Mouse (Mus musculus): ENCODE measurements around the gene Cdiptos. TPM values are rescaled to one million over a fixed set of nuclear protein-coding genes. Genes with fewer than 3 reads are reported as not detected.

The Cdiptos gene
- total and polyA plus RNA-seq, 3 experiments, result 0.47 to 0.97 TPM; not detected in 1

DNA sequence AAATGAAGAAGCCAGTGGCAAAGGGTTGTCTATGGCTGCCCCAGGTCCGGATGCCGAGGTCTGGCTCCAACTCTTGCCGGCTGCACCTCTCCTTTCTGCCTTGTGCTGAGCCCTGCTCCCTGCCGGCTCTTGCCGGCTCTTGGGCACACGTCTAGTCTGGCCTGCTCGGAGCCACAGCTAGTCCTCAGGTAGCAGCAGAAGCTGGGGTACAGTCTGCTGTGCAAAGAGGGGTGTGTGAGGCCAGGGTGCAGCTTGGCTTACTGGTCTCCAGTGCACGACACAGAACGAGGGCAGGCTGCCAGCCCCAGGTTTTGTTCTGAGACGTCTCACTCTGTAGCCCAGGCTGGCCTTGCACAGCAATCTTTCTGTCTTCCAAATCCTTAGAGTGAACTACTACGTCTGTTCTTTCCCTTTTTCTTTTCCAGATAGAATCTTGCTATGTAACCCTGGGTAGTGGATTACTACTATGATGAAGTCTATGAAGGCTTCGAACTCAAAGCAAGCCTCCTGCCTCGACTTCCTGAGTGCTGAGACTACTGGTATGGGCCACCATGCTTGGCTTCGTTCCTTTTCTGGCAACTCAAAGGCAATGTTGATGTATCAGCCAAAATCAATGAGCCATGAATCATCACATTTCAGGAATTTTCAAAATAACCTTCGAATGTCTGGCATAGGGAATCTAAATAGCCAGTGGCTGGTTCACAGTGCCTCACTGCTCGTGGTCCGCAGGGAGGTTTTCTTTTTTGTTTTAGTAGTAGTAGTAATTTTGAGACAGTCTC, 33.6 kb upstream of the Cdiptos start:
- H3K4me3 ChIP-seq (replicated peaks in 1 of 3; ENCODE audit: low read depth in 2 of 3, low read length in 2 of 3, poor library complexity in 1 of 3), result no peak overlapping the region
- H3K4me2 ChIP-seq (ENCODE audit: insufficient read depth, low read depth, poor library complexity, severe bottlenecking), result no peak overlapping the region
- TF ChIP-seq JUN (IDR thresholded peaks at IDR 0.05; ENCODE audit: insufficient read depth, low read depth, low read length), result no peak
- no peak for TF ChIP-seq IRF4 (IDR thresholded peaks at IDR 0.05; ENCODE audit: low read depth, low read length)
- no peak for TF ChIP-seq MYC (IDR thresholded peaks at IDR 0.05; ENCODE audit: low read depth, low read length)
- TF ChIP-seq TBP (conservative IDR thresholded peaks at IDR 0.05; ENCODE audit: low read depth, low read length), result no peak
- no peak for TF ChIP-seq RAD21 (IDR thresholded peaks at IDR 0.05; ENCODE audit: low read depth, low read length)
- TF ChIP-seq CHD1 (IDR thresholded peaks at IDR 0.05; ENCODE audit: low read depth, low read length), result no peak
- no peak for TF ChIP-seq CHD2 (IDR thresholded peaks at IDR 0.05; ENCODE audit: low read length)
- TF ChIP-seq POLR2AphosphoS2 (IDR thresholded peaks at IDR 0.05; ENCODE audit: low read depth, low read length), result no peak
- TF ChIP-seq UBTF (IDR thresholded peaks at IDR 0.05; ENCODE audit: low read depth, low read length), result no peak
- TF ChIP-seq RCOR1 (conservative IDR thresholded peaks at IDR 0.05; ENCODE audit: low read depth, low read length), result no peak
- no peak for TF ChIP-seq E2F4 (IDR thresholded peaks at IDR 0.05; ENCODE audit: insufficient replicate concordance, low read depth, low read length)
- TF ChIP-seq ETS1 (conservative IDR thresholded peaks at IDR 0.05; ENCODE audit: low read depth, low read length), result no peak
- no peak for TF ChIP-seq MXI1 (IDR thresholded peaks at IDR 0.05; ENCODE audit: low read depth, low read length)
- TF ChIP-seq MAZ (IDR thresholded peaks at IDR 0.05; ENCODE audit: low read depth, low read length), result no peak
- TF ChIP-seq ZKSCAN1 (IDR thresholded peaks at IDR 0.05; ENCODE audit: borderline replicate concordance, low read depth, low read length), result no peak
- TF ChIP-seq ELF1 (IDR thresholded peaks at IDR 0.05; ENCODE audit: low read depth, low read length), result no peak
- TF ChIP-seq NRF1 (IDR thresholded peaks at IDR 0.05; ENCODE audit: low read depth, low read length), result no peak
- no peak for TF ChIP-seq JUND (conservative IDR thresholded peaks at IDR 0.05; ENCODE audit: low read depth, low read length)
- TF ChIP-seq GABPA (IDR thresholded peaks at IDR 0.05; ENCODE audit: insufficient replicate concordance, low read depth, low read length), result no peak
- no peak for DNase-seq (ENCODE audit: extremely low read depth)
- no peaks in the 10 kb centered on the region for H3K9me3 ChIP-seq (replicated peaks; ENCODE audit: low read length)
- peak overlapping the region; percentile 71 for H3K27ac ChIP-seq (ENCODE audit: insufficient read depth, low read depth)
- in situ Hi-C loops (cut with MboI; ENCODE audit: low pct_ligation_motif_present, low pct_unique_long_range_greater_than_20kb, low sequenced_read_pairs) (loop anchor here (10.0 kb wide), 1 partner anchor 305 kb away; the partner anchor contains the start of gene Coro1a), dilution Hi-C loops (cut with MboI; ENCODE audit: extremely low pct_ligation_motif_present, extremely low pct_unique_long_range_greater_than_20kb, low sequenced_read_pairs) (no loop called here)
- H3K4me1 ChIP-seq (ENCODE audit: control insufficient read depth in 1 of 2, insufficient read depth in 2 of 2), result peaks cover 31 to 82% of the 10 kb centered on the region in 2 experiments
- H3K79me2 ChIP-seq (replicated peaks; ENCODE audit: control insufficient read depth, extremely low read depth, insufficient read depth, poor library complexity, severe bottlenecking), result peaks cover 14% of the 10 kb centered on the region
- no peaks in the 10 kb centered on the region for H3K27me3 ChIP-seq (replicated peaks)
- no peak overlapping the region for H3K9ac ChIP-seq (ENCODE audit: insufficient read depth, low read depth)
- H3K36me3 ChIP-seq (replicated peaks in 1 of 2; ENCODE audit: control insufficient read depth in 1 of 2, insufficient read depth in 1 of 2, low read length in 1 of 2), result peaks cover 3 to 25% of the 10 kb centered on the region in 2 experiments
